Mouse (Mus musculus) ES-E14 (cell line): ENCODE measurements at regions not wholly inside any gene's neighbourhood (a gene's known extent, or its start where the extent isn't known, plus 50 kb on each side); places are given as distances from the start of the nearest gene placed in this dataset.

ENCODE experiments used
- CHD2 ChIP-seq: IDR thresholded peaks from 2 replicates; pipeline ENCODE4 v1.6.1; 2014; ENCODE audit warnings: mild to moderate bottlenecking, low read depth, low read length, inconsistent platforms
- HCFC1 ChIP-seq: IDR thresholded peaks from 2 replicates; pipeline ENCODE4 v1.6.1; 2012; ENCODE audit warnings: low read length, inconsistent platforms, borderline replicate concordance; ENCODE audit not compliant: insufficient read depth
- MAFK ChIP-seq: IDR thresholded peaks from 2 replicates; pipeline ENCODE4 v1.6.1; 2014; ENCODE audit warnings: mild to moderate bottlenecking, low read depth, low read length, inconsistent platforms; ENCODE audit not compliant: insufficient read depth

GRCm38 (mm10) chr10:21740256-21740655 lies 141.7 kb upstream of the Sgk1 start:
- TF ChIP-seq HCFC1, result no peak
- TF ChIP-seq CHD2, result no peak
- TF ChIP-seq MAFK, result no peak
